Mouse (Mus musculus) liver, adult 2 months (tissue): ENCODE data around the gene Necab2.

Experiments
- CTCF ChIP-seq: fragments of 200-500 bp; IDR thresholded peaks from 2 replicates; pipeline ENCODE4 v1.5.1; 2011; ENCODE audit warnings: low read depth, low read length, control low read depth
- POLR2A ChIP-seq: fragments of 200-500 bp; IDR thresholded peaks from 2 replicates; pipeline ENCODE4 v1.6.1; 2011; ENCODE audit warnings: low read length, control low read depth; ENCODE audit not compliant: insufficient read depth; ENCODE audit errors: extremely low read depth

DNA sequence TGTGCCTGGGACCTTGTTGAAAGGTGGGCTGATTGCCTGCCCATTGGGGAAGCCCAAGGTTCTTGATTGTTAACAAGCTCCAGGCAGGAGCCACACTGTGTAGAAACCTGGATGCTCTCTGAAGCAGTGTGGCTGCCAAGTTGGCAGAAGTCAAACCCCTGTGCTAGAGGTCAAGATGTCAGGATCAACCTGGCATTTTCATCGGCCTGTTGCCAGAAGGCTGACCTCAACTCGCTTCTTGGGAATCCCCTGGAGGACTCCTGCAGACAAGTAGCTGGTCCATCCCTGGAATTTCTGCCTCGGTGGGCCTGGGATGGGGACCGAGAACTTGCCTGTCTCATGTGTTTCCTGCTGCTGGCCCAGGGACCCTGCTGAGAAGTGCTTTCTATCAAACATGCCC, 55.6 kb downstream of the Necab2 start:
- no peak for TF ChIP-seq CTCF
- TF ChIP-seq POLR2A: no peak
